Mouse (Mus musculus) embryonic facial prominence, embryonic 15.5 days (tissue): ENCODE results near the gene Cd47. TPM values are rescaled to one million over a fixed set of nuclear protein-coding genes. Genes with fewer than 3 reads are reported as not detected.

Experiments used
- ATAC-seq: fragments of 200-750 bp; cut with Nextera tagmentation; 2 replicates; pipeline ENCODE4 v1.8.0; 2017; ENCODE audit warnings: low read depth, moderate TSS enrichment; ENCODE audit not compliant: insufficient number of reproducible peaks, low FRiP score, low TSS enrichment
- H3K27ac ChIP-seq: fragments of 300-500 bp; sonication (generic); replicated peaks from 2 replicates; pipeline ENCODE4 v1.5.1; 2015; ENCODE audit warnings: mild to moderate bottlenecking, inconsistent platforms
- H3K27me3 ChIP-seq: fragments of 300-500 bp; sonication (generic); 2 replicates; pipeline ENCODE4 v1.6.1; 2015; ENCODE audit warnings: inconsistent platforms
- H3K36me3 ChIP-seq: fragments of 300-500 bp; sonication (generic); 2 replicates; pipeline ENCODE4 v1.6.1; 2015; ENCODE audit warnings: mild to moderate bottlenecking, inconsistent platforms
- H3K4me1 ChIP-seq: fragments of 300-500 bp; sonication (generic); 2 replicates; pipeline ENCODE4 v1.6.1; 2015; ENCODE audit warnings: inconsistent platforms
- H3K4me2 ChIP-seq: fragments of 300-500 bp; sonication (generic); replicated peaks from 2 replicates; pipeline ENCODE4 v1.6.1; 2015; ENCODE audit warnings: mild to moderate bottlenecking, inconsistent platforms
- H3K4me3 ChIP-seq: fragments of 300-500 bp; sonication (generic); replicated peaks from 2 replicates; pipeline ENCODE4 v1.5.1; 2015; ENCODE audit warnings: mild to moderate bottlenecking, inconsistent platforms
- H3K9ac ChIP-seq: fragments of 300-500 bp; sonication (generic); 2 replicates; pipeline ENCODE4 v1.6.1; 2015; ENCODE audit warnings: inconsistent platforms
- H3K9me3 ChIP-seq: fragments of 300-500 bp; sonication (generic); replicated peaks from 2 replicates; pipeline ENCODE4 v1.6.1; 2016; ENCODE audit warnings: inconsistent platforms
- WGBS: fragments of 180-500 bp; shearing (Covaris S2); methylation state at CpG from one replicate; pipeline ENCODE4 v1.1.7; 2015; 5-methylcytosine and 5-hydroxymethylcytosine counted together
- polyA plus RNA-seq: library from polyadenylated mRNA; unstranded; fragments of >200 nt; fragmentation: Nextera tagmentation; extraction: Ambion mirVana; gene quantifications from 2 replicates; pipeline ENCODE4 v1.2.1, GENCODE M21; 2015

Gene Cd47
- polyA plus RNA-seq, 1 experiment from 2014 or later = 109 TPM

DNA sequence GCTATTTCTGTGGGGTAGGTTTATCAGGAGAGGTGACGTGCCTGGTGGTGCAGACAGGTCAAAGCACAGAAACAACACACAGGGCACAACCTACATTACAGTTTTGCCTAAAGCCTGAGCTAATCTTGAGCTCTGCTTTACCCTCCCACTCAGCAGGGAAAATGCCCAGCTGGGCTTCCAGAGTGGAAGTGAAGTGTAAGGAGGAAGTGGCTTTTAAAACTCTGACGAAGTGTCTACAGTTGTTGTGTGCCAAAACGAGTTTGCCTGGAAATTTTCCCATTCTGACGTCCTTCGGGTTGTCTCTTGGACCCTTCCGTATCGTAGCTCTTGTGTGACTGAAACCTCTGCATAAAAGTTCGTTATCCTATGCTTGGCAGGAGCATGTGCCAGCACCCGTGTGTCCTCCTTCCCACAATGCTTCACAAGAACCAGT, 7.9 kb upstream of the Cd47 start:
- H3K4me3 ChIP-seq = no peak overlapping the region
- WGBS = 68% methylated on average over 9 of the region's 9 CpGs
- H3K27ac ChIP-seq = no peak overlapping the region
- no peaks in the 10 kb centered on the region for H3K9me3 ChIP-seq
- no peaks in the 10 kb centered on the region for H3K36me3 ChIP-seq
- no peaks in the 10 kb centered on the region for H3K4me1 ChIP-seq
- no peak overlapping the region for H3K9ac ChIP-seq
- H3K27me3 ChIP-seq = no peaks in the 10 kb centered on the region
- no peak overlapping the region for H3K4me2 ChIP-seq
- ATAC-seq = no peak

DNA sequence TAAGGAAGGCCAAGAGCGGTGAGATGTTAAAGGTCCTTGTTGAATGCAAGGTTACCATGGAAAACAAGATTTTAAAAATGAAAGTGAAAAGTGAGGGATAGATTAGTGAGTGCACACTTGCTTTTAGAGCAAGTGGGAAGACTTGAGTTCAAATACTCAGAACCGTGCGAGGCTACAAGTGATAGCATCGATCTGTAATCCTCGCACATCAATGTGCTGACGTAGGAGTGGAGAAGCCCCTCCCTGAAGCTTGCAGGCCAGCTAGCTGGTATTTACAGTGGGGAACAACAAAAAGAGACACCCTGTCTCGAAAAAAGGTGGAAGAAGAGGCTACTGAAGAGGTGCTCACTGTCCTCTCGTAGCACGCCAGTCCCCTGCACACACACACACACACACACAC, 6.7 kb upstream of the Cd47 start:
- ATAC-seq = no peak
- no peak overlapping the region for H3K4me2 ChIP-seq
- no peaks in the 10 kb centered on the region for H3K9me3 ChIP-seq
- 86% methylated on average over 9 of the region's 9 CpGs for WGBS
- no peaks in the 10 kb centered on the region for H3K4me1 ChIP-seq
- no peaks in the 10 kb centered on the region for H3K27me3 ChIP-seq
- no peaks in the 10 kb centered on the region for H3K36me3 ChIP-seq
- H3K4me3 ChIP-seq = no peak overlapping the region
- no peak overlapping the region for H3K9ac ChIP-seq
- H3K27ac ChIP-seq = no peak overlapping the region

GRCm38 (mm10) chr16:49796271-49796670, 4.1 kb upstream of the Cd47 start:
- H3K4me2 ChIP-seq = no peak overlapping the region
- WGBS = 83% methylated on average over 2 of the region's 2 CpGs
- H3K9me3 ChIP-seq = no peaks in the 10 kb centered on the region
- H3K4me1 ChIP-seq = no peaks in the 10 kb centered on the region
- no peaks in the 10 kb centered on the region for H3K36me3 ChIP-seq
- no peak overlapping the region for H3K4me3 ChIP-seq
- no peaks in the 10 kb centered on the region for H3K27me3 ChIP-seq
- no peak for ATAC-seq
- H3K9ac ChIP-seq = no peak overlapping the region
- no peak overlapping the region for H3K27ac ChIP-seq

DNA sequence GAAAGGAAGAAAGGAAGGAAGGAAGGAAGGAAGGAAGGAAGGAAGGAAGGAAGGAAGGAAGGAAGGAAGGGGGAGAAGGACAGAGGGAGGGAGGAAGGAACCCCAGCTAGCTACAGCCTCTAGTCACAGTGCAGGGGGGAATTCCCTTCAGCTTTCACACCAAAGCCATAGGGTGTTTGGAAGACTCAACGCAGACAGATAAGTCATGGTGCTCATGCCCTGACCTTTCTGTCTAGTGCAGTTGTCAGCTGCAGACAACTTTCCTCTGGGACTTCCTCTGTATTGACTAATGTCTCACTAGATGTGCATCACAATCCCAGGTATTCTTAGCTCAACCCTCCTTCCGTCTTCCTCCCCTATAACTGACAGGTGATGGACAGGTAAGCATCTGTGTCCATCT, 3.4 kb upstream of the Cd47 start:
- Histone ChIP-seq H3K27ac (no peak overlapping the region), H3K4me2 (no peak overlapping the region), H3K9me3 (no peaks in the 10 kb centered on the region), H3K36me3 (no peaks in the 10 kb centered on the region), H3K4me3 (no peak overlapping the region), H3K9ac (no peak overlapping the region), H3K27me3 (no peaks in the 10 kb centered on the region), H3K4me1 (no peaks in the 10 kb centered on the region)
- WGBS = 72% methylated on average over 2 of the region's 2 CpGs
- ATAC-seq = no peak

GRCm38 (mm10) chr16:49798790-49799189, 1.5 kb upstream of the Cd47 start:
- Histone ChIP-seq H3K4me1 (peaks cover 2% of the 10 kb centered on the region), H3K36me3 (no peaks in the 10 kb centered on the region), H3K9me3 (no peaks in the 10 kb centered on the region), H3K27ac (no peak overlapping the region), H3K9ac (no peak overlapping the region), H3K4me3 (no peak overlapping the region), H3K27me3 (no peaks in the 10 kb centered on the region), H3K4me2 (no peak overlapping the region)
- no peak for ATAC-seq
- WGBS = 75% methylated on average over 6 of the region's 6 CpGs

DNA sequence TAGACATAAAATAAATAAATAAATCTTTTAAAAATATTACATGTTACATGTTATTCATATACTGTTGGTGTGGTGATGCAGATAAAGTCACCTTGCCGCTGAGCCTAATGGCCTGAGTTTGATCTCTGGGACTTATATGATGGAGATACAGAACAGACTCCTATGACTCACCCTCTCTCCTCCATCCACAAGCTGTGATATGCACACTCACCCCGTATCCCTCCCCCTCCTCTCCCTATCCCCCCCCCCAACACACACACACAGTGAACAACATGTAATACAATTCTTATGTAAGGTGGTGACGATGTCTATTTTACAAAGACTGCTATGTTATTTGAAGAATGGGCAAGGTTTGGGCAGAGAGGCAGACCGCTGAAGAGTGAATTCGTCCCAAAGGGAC, 663 bp downstream of the Cd47 start:
- Histone ChIP-seq H3K27me3 (no peaks in the 10 kb centered on the region), H3K27ac (no peak overlapping the region), H3K4me2 (no peak overlapping the region), H3K36me3 (no peaks in the 10 kb centered on the region), H3K9me3 (no peaks in the 10 kb centered on the region), H3K9ac (no peak overlapping the region), H3K4me3 (no peak overlapping the region), H3K4me1 (peaks cover 9% of the 10 kb centered on the region)
- no peak for ATAC-seq
- WGBS = 75% methylated on average over 5 of the region's 5 CpGs

DNA sequence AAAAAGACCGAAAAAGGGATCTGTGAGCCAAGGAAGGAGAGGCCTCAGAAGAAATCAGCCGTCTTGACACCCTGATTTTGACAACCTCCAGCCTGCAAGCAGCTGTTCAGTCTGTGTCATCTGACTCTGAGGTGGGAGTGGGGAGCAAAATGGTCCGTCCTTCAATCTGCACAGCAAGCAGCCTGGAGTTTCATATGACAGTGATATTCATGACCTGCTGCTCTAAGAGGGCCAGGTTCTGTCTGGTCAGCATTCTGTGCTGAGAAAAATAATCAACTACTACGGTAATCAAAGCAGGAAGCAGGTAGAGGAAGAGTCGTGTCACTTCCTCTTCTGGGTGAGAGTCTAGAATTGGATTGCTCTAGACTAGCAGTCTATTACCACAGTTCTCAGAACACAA, 1.1 kb downstream of the Cd47 start:
- 44% methylated on average over 5 of the region's 5 CpGs for WGBS
- no peak overlapping the region for H3K4me3 ChIP-seq
- ATAC-seq = no peak
- H3K27me3 ChIP-seq = no peaks in the 10 kb centered on the region
- H3K4me1 ChIP-seq = peaks cover 9% of the 10 kb centered on the region
- no peaks in the 10 kb centered on the region for H3K36me3 ChIP-seq
- no peaks in the 10 kb centered on the region for H3K9me3 ChIP-seq
- no peak overlapping the region for H3K4me2 ChIP-seq
- no peak overlapping the region for H3K9ac ChIP-seq
- no peak overlapping the region for H3K27ac ChIP-seq

GRCm38 (mm10) chr16:49802993-49803392, 2.7 kb downstream of the Cd47 start:
- H3K9me3 ChIP-seq = no peaks in the 10 kb centered on the region
- no peak overlapping the region for H3K4me3 ChIP-seq
- no peak for ATAC-seq
- peaks cover 9% of the 10 kb centered on the region for H3K4me1 ChIP-seq
- WGBS = 60% methylated on average over 2 of the region's 2 CpGs
- H3K9ac ChIP-seq = no peak overlapping the region
- no peak overlapping the region for H3K27ac ChIP-seq
- H3K36me3 ChIP-seq = no peaks in the 10 kb centered on the region
- H3K27me3 ChIP-seq = no peaks in the 10 kb centered on the region
- H3K4me2 ChIP-seq = no peak overlapping the region

DNA sequence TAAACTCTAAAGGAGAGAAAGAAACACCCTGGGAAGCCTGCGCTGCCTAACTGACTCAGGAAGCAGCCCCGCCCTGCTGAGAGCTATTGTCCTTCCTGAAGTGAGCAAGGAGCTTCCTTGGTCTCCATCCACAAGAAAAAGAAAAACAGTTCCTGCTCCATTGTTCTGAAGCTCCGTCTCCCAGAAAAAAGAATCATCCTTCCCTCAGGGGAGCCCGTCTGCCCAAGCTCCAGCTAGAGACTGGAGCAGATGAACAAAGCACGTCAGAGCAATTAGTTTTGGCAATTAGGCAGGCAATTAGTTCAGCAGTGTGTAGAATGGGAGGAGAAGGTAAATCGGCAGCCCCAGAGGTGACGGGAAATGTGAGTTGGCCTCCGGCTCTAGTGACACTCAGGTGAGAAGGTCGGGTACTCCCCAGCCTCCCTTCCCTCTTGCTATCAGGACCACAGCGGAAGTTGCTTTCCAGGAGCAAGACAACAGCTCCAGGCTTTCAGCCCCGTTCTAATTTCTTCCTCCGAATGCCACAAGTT, 3.7 kb downstream of the Cd47 start:
- 3% methylated on average over 12 of the region's 12 CpGs for WGBS
- H3K27ac ChIP-seq = no peak overlapping the region
- peak overlapping the region; percentile 54 for H3K4me2 ChIP-seq
- no peaks in the 10 kb centered on the region for H3K36me3 ChIP-seq
- H3K4me1 ChIP-seq = peaks cover 9% of the 10 kb centered on the region
- H3K4me3 ChIP-seq = peak overlapping the region; percentile 33
- no peak overlapping the region; the same call in 1 of the 2 replicates for H3K9ac ChIP-seq
- no peaks in the 10 kb centered on the region for H3K9me3 ChIP-seq
- no peaks in the 10 kb centered on the region for H3K27me3 ChIP-seq
- ATAC-seq = peak; percentile 71

GRCm38 (mm10) chr16:49806920-49807319, 6.6 kb downstream of the Cd47 start:
- H3K27ac ChIP-seq = no peak overlapping the region

DNA sequence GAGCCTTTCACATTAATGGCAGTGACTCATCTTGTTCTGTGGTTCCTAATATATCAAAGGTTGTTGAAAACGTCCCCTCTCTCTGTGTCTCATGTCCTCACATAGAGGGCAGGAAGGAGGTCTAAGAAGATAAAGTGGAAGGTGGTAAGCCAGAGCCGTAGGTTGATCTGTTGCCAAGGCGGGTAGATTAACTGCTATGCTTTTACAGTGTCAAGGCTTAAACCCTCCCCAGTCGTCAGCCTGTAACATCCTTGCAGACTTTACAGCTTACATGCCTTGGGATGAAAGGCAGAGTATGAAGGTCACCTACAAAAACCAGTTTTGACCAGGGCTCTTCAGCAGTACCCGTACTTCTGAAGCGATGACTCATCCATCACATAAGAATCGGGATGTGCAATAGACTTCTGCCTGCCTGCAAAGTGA, 7.1 kb downstream of the Cd47 start:
- Histone ChIP-seq H3K4me3 (no peak overlapping the region), H3K9me3 (no peaks in the 10 kb centered on the region), H3K27me3 (no peaks in the 10 kb centered on the region), H3K4me1 (peaks cover 9% of the 10 kb centered on the region), H3K9ac (no peak overlapping the region), H3K4me2 (no peak overlapping the region), H3K27ac (no peak overlapping the region), H3K36me3 (no peaks in the 10 kb centered on the region)
- 81% methylated on average over 7 of the region's 7 CpGs for WGBS
- ATAC-seq = no peak

More at GRCm38 (mm10) chr16:49806920-49807319, 6.6 kb downstream of the Cd47 start:
- no peak for ATAC-seq
- Histone ChIP-seq H3K4me1 (peaks cover 9% of the 10 kb centered on the region), H3K36me3 (no peaks in the 10 kb centered on the region), H3K9ac (no peak overlapping the region), H3K27me3 (no peaks in the 10 kb centered on the region), H3K4me2 (no peak overlapping the region), H3K9me3 (no peaks in the 10 kb centered on the region), H3K4me3 (no peak overlapping the region)
- 76% methylated on average over 10 of the region's 10 CpGs for WGBS

GRCm38 (mm10) chr16:49807862-49808430, 7.6 kb downstream of the Cd47 start:
- H3K4me3 ChIP-seq = no peak overlapping the region
- H3K27me3 ChIP-seq = no peaks in the 10 kb centered on the region
- no peak overlapping the region for H3K9ac ChIP-seq
- H3K9me3 ChIP-seq = no peaks in the 10 kb centered on the region
- H3K27ac ChIP-seq = no peak overlapping the region
- H3K4me2 ChIP-seq = no peak overlapping the region
- WGBS = 78% methylated on average over 18 of the region's 18 CpGs
- no peak for ATAC-seq
- H3K36me3 ChIP-seq = no peaks in the 10 kb centered on the region
- H3K4me1 ChIP-seq = peaks cover 14% of the 10 kb centered on the region
